Mouse (Mus musculus) heart, postnatal 0 days (tissue): ENCODE data around the gene Erbin.

Experiments used
- CTCF ChIP-seq: IDR thresholded peaks from 2 replicates; pipeline ENCODE4 v1.5.1; 2016; ENCODE audit warnings: antibody characterized with exemption, control low read depth, low read depth
- EP300 ChIP-seq: IDR thresholded peaks from 2 replicates; pipeline ENCODE4 v1.6.1; 2016; ENCODE audit warnings: antibody characterized with exemption, low read depth

- TF ChIP-seq CTCF = no peak
- TF ChIP-seq EP300 = no peak
Observed at GRCm38 (mm10) chr13:103838619-103839018, 81.7 kb downstream of the Erbin start.
